Mouse (Mus musculus) heart, postnatal 0 days (tissue): ENCODE data around the gene Gapvd1. TPM values are rescaled to one million over a fixed set of nuclear protein-coding genes. Genes with fewer than 3 reads are reported as not detected.

Source experiments
- ATAC-seq: fragments of 200-750 bp; cut with Nextera tagmentation; 2 replicates; pipeline ENCODE4 v1.8.0; 2017; ENCODE audit warnings: low read depth, moderate number of reproducible peaks, moderate library complexity; ENCODE audit not compliant: insufficient read depth
- DNase-seq: peaks from one replicate; pipeline ENCODE4 v3.0.0-alpha.2; 2016; ENCODE audit warnings: low spot score
- H3K27ac ChIP-seq: fragments of 300-500 bp; sonication (generic); 2 replicates; pipeline ENCODE4 v1.5.1; 2014; ENCODE audit warnings: low read depth, mild to moderate bottlenecking
- H3K27me3 ChIP-seq: fragments of 300-500 bp; sonication (generic); 2 replicates; pipeline ENCODE4 v1.6.1; 2014; ENCODE audit warnings: low read length, mixed read lengths; ENCODE audit not compliant: control insufficient read depth, insufficient read depth
- H3K36me3 ChIP-seq: fragments of 300-500 bp; sonication (generic); replicated peaks from 2 replicates; pipeline ENCODE4 v1.6.1; 2014; ENCODE audit warnings: low read length, mixed read lengths; ENCODE audit not compliant: control insufficient read depth, insufficient read depth
- H3K4me1 ChIP-seq: fragments of 300-500 bp; sonication (generic); 2 replicates; pipeline ENCODE4 v1.6.1; 2014; ENCODE audit warnings: antibody characterized with exemption; ENCODE audit not compliant: control insufficient read depth, insufficient read depth
- H3K4me2 ChIP-seq: fragments of 300-500 bp; sonication (generic); 2 replicates; pipeline ENCODE4 v1.6.1; 2014; ENCODE audit warnings: low read depth, mild to moderate bottlenecking, low read length, moderate library complexity
- H3K4me3 ChIP-seq: fragments of 300-500 bp; sonication (generic); 2 replicates; pipeline ENCODE4 v1.5.1; 2014; ENCODE audit warnings: low read depth, low read length
- H3K9ac ChIP-seq: fragments of 300-500 bp; sonication (generic); replicated peaks from 2 replicates; pipeline ENCODE4 v1.6.1; 2014; ENCODE audit warnings: low read depth, low read length, mixed read lengths
- H3K9me3 ChIP-seq: fragments of 300-500 bp; sonication (generic); replicated peaks from 2 replicates; pipeline ENCODE4 v1.6.1; 2016; ENCODE audit warnings: low read length; ENCODE audit not compliant: control insufficient read depth
- CTCF ChIP-seq: IDR thresholded peaks from 2 replicates; pipeline ENCODE4 v1.5.1; 2016; ENCODE audit warnings: antibody characterized with exemption, control low read depth, low read depth
- EP300 ChIP-seq: IDR thresholded peaks from 2 replicates; pipeline ENCODE4 v1.6.1; 2016; ENCODE audit warnings: antibody characterized with exemption, low read depth
- whole genome bisulfite sequencing: fragments of 180-500 bp; shearing (Covaris S2); extraction: QIAGEN DNeasy Blood & Tissue Kit; methylation state at CpG from one replicate; pipeline ENCODE4 v1.1.7; 2014; 5-methylcytosine and 5-hydroxymethylcytosine counted together
- polyA plus RNA-seq: library from polyadenylated mRNA; unstranded; fragments of >200 nt; fragmentation: Nextera tagmentation; extraction: Ambion mirVana; gene quantifications from 2 replicates; pipeline ENCODE4 v1.2.1, GENCODE M21; 2015
- total RNA-seq: library from RNA; depleted of rRNA; stranded (reverse); fragments of >200 nt; gene quantifications from 2 replicates; pipeline ENCODE4 v1.2.3, GENCODE M21; 2014; ENCODE audit warnings: low replicate concordance

Gene Gapvd1
- total and polyA plus RNA-seq, 2 experiments from 2014 or later: 29.7 to 43.4 TPM

GRCm38 (mm10) chr2:34677976-34678375 is 77.1 kb downstream of the Gapvd1 start:
- TF ChIP-seq CTCF (no peak), EP300 (no peak)
- ATAC-seq (no peak), DNase-seq (no peak)
- H3K9me3 ChIP-seq: no peaks in the 10 kb centered on the region
- no peaks in the 10 kb centered on the region for H3K4me1 ChIP-seq
- H3K9ac ChIP-seq: no peak overlapping the region
- H3K27ac ChIP-seq: no peak overlapping the region
- peaks cover 63% of the 10 kb centered on the region for H3K36me3 ChIP-seq
- no peak overlapping the region for H3K4me3 ChIP-seq
- H3K4me2 ChIP-seq: no peak overlapping the region
- 86% methylated on average over 4 of the region's 4 CpGs for WGBS
- no peaks in the 10 kb centered on the region for H3K27me3 ChIP-seq

- no peak for DNase-seq
- Histone ChIP-seq H3K4me3 (no peak overlapping the region), H3K36me3 (peaks cover 54% of the 10 kb centered on the region), H3K4me2 (no peak overlapping the region), H3K4me1 (no peaks in the 10 kb centered on the region), H3K27ac (no peak overlapping the region), H3K9me3 (no peaks in the 10 kb centered on the region), H3K9ac (no peak overlapping the region), H3K27me3 (no peaks in the 10 kb centered on the region)
- WGBS: 94% methylated on average over 8 of the region's 8 CpGs
- no peak for TF ChIP-seq EP300
- TF ChIP-seq CTCF: no peak
- no peak for ATAC-seq
Observed at GRCm38 (mm10) chr2:34677061-34677460, 78.0 kb downstream of the Gapvd1 start.

GRCm38 (mm10) chr2:34673846-34674245 is 81.2 kb downstream of the Gapvd1 start:
- 79% methylated on average over 11 of the region's 11 CpGs for WGBS
- Histone ChIP-seq H3K36me3 (peaks cover 42% of the 10 kb centered on the region), H3K4me3 (no peak overlapping the region), H3K4me1 (peaks cover 16% of the 10 kb centered on the region), H3K9ac (no peak overlapping the region), H3K27ac (no peak overlapping the region), H3K9me3 (no peaks in the 10 kb centered on the region), H3K27me3 (no peaks in the 10 kb centered on the region), H3K4me2 (no peak overlapping the region)
- no peak for TF ChIP-seq CTCF
- no peak for TF ChIP-seq EP300
- no peak for ATAC-seq
- DNase-seq: no peak

GRCm38 (mm10) chr2:34671385-34672026 is 83.5 kb downstream of the Gapvd1 start:
- Histone ChIP-seq H3K4me3 (peak overlapping the region; percentile 54), H3K27me3 (no peaks in the 10 kb centered on the region), H3K9ac (peak overlapping the region; percentile 55), H3K4me2 (peak overlapping the region; percentile 78), H3K36me3 (peaks cover 18% of the 10 kb centered on the region), H3K9me3 (no peaks in the 10 kb centered on the region), H3K4me1 (peaks cover 18% of the 10 kb centered on the region), H3K27ac (peak overlapping the region; percentile 12; the same call in 1 of the 2 replicates)
- 24% methylated on average over 31 of the region's 31 CpGs for WGBS
- DNase-seq (peak; percentile 52), ATAC-seq (peak; percentile 60)
- peak; percentile 65 for TF ChIP-seq CTCF
- TF ChIP-seq EP300: no peak

GRCm38 (mm10) chr2:34670470-34670869 is 84.6 kb downstream of the Gapvd1 start:
- ATAC-seq (no peak), DNase-seq (no peak)
- H3K4me1 ChIP-seq: peaks cover 18% of the 10 kb centered on the region
- peaks cover 8% of the 10 kb centered on the region for H3K36me3 ChIP-seq
- 80% methylated on average over 6 of the region's 6 CpGs for WGBS
- H3K4me2 ChIP-seq: no peak overlapping the region
- no peak overlapping the region for H3K4me3 ChIP-seq
- no peaks in the 10 kb centered on the region for H3K27me3 ChIP-seq
- H3K27ac ChIP-seq: no peak overlapping the region
- no peaks in the 10 kb centered on the region for H3K9me3 ChIP-seq
- H3K9ac ChIP-seq: no peak overlapping the region
- no peak for TF ChIP-seq EP300
- no peak for TF ChIP-seq CTCF

- DNase-seq (peak; percentile 46), ATAC-seq (peak; percentile 52)
- peak overlapping the region; percentile 82 for H3K27ac ChIP-seq
- H3K9ac ChIP-seq: no peak overlapping the region
- 0 out of 2 replicates have a peak overlapping the region, but pooled peaks have one; percentile 8 for H3K4me2 ChIP-seq
- H3K4me3 ChIP-seq: no peak overlapping the region
- H3K36me3 ChIP-seq: no peaks in the 10 kb centered on the region
- H3K4me1 ChIP-seq: peaks cover 18% of the 10 kb centered on the region
- H3K9me3 ChIP-seq: no peaks in the 10 kb centered on the region
- 25% methylated on average over 8 of the region's 8 CpGs for WGBS
- TF ChIP-seq CTCF (no peak), EP300 (no peak)
- H3K27me3 ChIP-seq: no peaks in the 10 kb centered on the region
Observed at GRCm38 (mm10) chr2:34669203-34669746, 85.8 kb downstream of the Gapvd1 start.
